Mouse (Mus musculus): ENCODE measurements around the gene Pld4.

Gene Pld4

GRCm38 (mm10) chr12:112760154-112760926 lies at the start of gene Pld4:
Gene Pld4 (plus strand): TSS chr12:112760655.
- no peak for DNase-seq

GRCm38 (mm10) chr12:112713984-112714383 lies 46.5 kb upstream of the Pld4 start:
- DNase-seq: no peak

- peak; percentile 66 for DNase-seq
Measured at GRCm38 (mm10) chr12:112717140-112717539, 43.3 kb upstream of the Pld4 start.

- DNase-seq: no peak
Measured at GRCm38 (mm10) chr12:112718995-112719394, 41.5 kb upstream of the Pld4 start.

- no peak for DNase-seq
Measured at GRCm38 (mm10) chr12:112720216-112720615, 40.2 kb upstream of the Pld4 start, which contains the start of gene Cep170b. Gene Cep170b (plus strand): TSS chr12:112720455.

GRCm38 (mm10) chr12:112720890-112721423 lies 39.5 kb upstream of the Pld4 start:
- DNase-seq: no peak

GRCm38 (mm10) chr12:112721424-112722239 lies 38.8 kb upstream of the Pld4 start:
- DNase-seq: peak; percentile 62

- peak; percentile 59 for DNase-seq
Measured at GRCm38 (mm10) chr12:112722240-112723027, 38.0 kb upstream of the Pld4 start.

GRCm38 (mm10) chr12:112723028-112723330 lies 37.5 kb upstream of the Pld4 start:
- no peak for DNase-seq

- no peak for DNase-seq
Measured at GRCm38 (mm10) chr12:112723445-112723844, 37.0 kb upstream of the Pld4 start.

GRCm38 (mm10) chr12:112724077-112724805 lies 36.2 kb upstream of the Pld4 start:
- DNase-seq: peak; percentile 74

GRCm38 (mm10) chr12:112727801-112728200 lies 32.7 kb upstream of the Pld4 start:
- DNase-seq: no peak

- DNase-seq: no peak
Measured at GRCm38 (mm10) chr12:112730808-112731207, 29.6 kb upstream of the Pld4 start.

GRCm38 (mm10) chr12:112732591-112732990 lies 27.9 kb upstream of the Pld4 start:
- DNase-seq: no peak

GRCm38 (mm10) chr12:112734108-112734820 lies 26.2 kb upstream of the Pld4 start:
- DNase-seq: no peak

- no peak for DNase-seq
Measured at GRCm38 (mm10) chr12:112734881-112735655, 25.4 kb upstream of the Pld4 start.

GRCm38 (mm10) chr12:112735896-112736635 lies 24.4 kb upstream of the Pld4 start:
- DNase-seq: no peak

- no peak for DNase-seq
Measured at GRCm38 (mm10) chr12:112736636-112736925, 23.9 kb upstream of the Pld4 start.

- no peak for DNase-seq
Measured at GRCm38 (mm10) chr12:112737081-112737480, 23.4 kb upstream of the Pld4 start.

- DNase-seq: peak; percentile 72
Measured at GRCm38 (mm10) chr12:112737761-112738160, 22.7 kb upstream of the Pld4 start.
